Mouse (Mus musculus) limb, embryonic 10.5 days (tissue): ENCODE measurements around the gene Ccdc146. TPM values are rescaled to one million over a fixed set of nuclear protein-coding genes. Genes with fewer than 3 reads are reported as not detected.

Experiments used
- polyA plus RNA-seq: library from polyadenylated mRNA; unstranded; fragments of >200 nt; fragmentation: Nextera tagmentation; extraction: Ambion mirVana; gene quantifications from 2 replicates; pipeline ENCODE4 v1.2.1, GENCODE M21; 2016

Gene Ccdc146
- polyA plus RNA-seq, 1 experiment from 2014 or later: not detected

Other genes with a start within 250 kb of the Ccdc146 start
- 0.50 and 1.3 TPM in 2 replicates for gene Gsap, start 238.4 kb downstream of the Ccdc146 start, polyA plus RNA-seq
- gene Fgl2, start 52.0 kb downstream of the Ccdc146 start, polyA plus RNA-seq: 0.11 and 0.20 TPM in 2 replicates
- gene Fam185a, start 281 bp upstream of the Ccdc146 start, polyA plus RNA-seq: 6.9 and 8.1 TPM in 2 replicates
- 8.7 and 19.3 TPM in 2 replicates for gene Lrrc17, start 118.9 kb upstream of the Ccdc146 start, polyA plus RNA-seq
- 0.15 TPM in 1 of 2 replicates, not detected in the other for gene Fbxl13, start 221.0 kb upstream of the Ccdc146 start, polyA plus RNA-seq
- gene Armc10, start 221.1 kb upstream of the Ccdc146 start, polyA plus RNA-seq: 50.3 and 61.9 TPM in 2 replicates